Mouse (Mus musculus): ENCODE measurements around the gene Stk10. TPM values are rescaled to one million over a fixed set of nuclear protein-coding genes. Genes with fewer than 3 reads are reported as not detected.

The Stk10 gene
- polyA plus RNA-seq, 1 experiment from 2014 or later = 2.5 TPM

- Histone ChIP-seq H3K9me3 (replicated peaks) (no peaks in the 10 kb centered on the region), H3K36me3 (no peaks in the 10 kb centered on the region), H3K27me3 (no peaks in the 10 kb centered on the region), H3K4me1 (replicated peaks) (peaks cover 35% of the 10 kb centered on the region), H3K27ac (peak overlapping the region; percentile 98), H3K4me3 (peak overlapping the region; percentile 91), H3K4me2 (peak overlapping the region; percentile 74), H3K9ac (peak overlapping the region; percentile 96)
- peak; percentile 68 for ATAC-seq (replicated peaks; ENCODE audit: insufficient number of reproducible peaks, insufficient read depth, low FRiP score, low read depth)
- WGBS = under 1% methylated on average over 54 of the region's 54 CpGs
Observed at GRCm38 (mm10) chr11:32642899-32643886, 110.1 kb downstream of the Stk10 start.

- peak overlapping the region; percentile 74 for H3K4me2 ChIP-seq
- WGBS = 7% methylated on average over 3 of the region's 3 CpGs
- H3K36me3 ChIP-seq = no peaks in the 10 kb centered on the region
- peak overlapping the region; percentile 98 for H3K27ac ChIP-seq
- peak overlapping the region; percentile 96 for H3K9ac ChIP-seq
- H3K9me3 ChIP-seq (replicated peaks) = no peaks in the 10 kb centered on the region
- peak overlapping the region; percentile 91 for H3K4me3 ChIP-seq
- no peak for ATAC-seq (replicated peaks; ENCODE audit: insufficient number of reproducible peaks, insufficient read depth, low FRiP score, low read depth)
- H3K4me1 ChIP-seq (replicated peaks) = peaks cover 33% of the 10 kb centered on the region
- no peaks in the 10 kb centered on the region for H3K27me3 ChIP-seq
Observed at GRCm38 (mm10) chr11:32644010-32644409, 110.9 kb downstream of the Stk10 start.

DNA sequence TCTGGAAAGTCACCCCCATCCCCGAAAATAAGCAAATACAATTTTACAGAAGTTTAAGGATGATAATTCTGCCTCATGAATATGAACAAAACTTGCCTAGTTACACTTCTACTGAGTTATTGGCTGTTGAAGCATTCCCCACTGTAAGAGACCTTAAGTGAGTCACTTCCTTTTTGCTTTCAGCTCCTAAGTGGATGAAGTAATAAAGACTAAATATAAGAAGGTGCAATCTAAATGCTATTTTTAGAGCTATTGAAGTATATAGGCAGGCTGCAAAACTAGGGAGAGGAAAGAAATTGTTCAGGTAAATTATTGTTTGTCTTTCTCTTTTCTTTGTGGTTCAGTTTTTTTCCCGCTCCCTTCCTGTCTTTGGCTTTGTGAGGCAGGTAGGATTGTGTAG is 114.2 kb downstream of the Stk10 start:
- 71% methylated on average over 2 of the region's 2 CpGs for WGBS
- no peak for ATAC-seq (replicated peaks; ENCODE audit: insufficient number of reproducible peaks, insufficient read depth, low FRiP score, low read depth)
- Histone ChIP-seq H3K4me1 (replicated peaks) (peaks cover 35% of the 10 kb centered on the region), H3K9me3 (replicated peaks) (no peaks in the 10 kb centered on the region), H3K27me3 (no peaks in the 10 kb centered on the region), H3K36me3 (no peaks in the 10 kb centered on the region), H3K27ac (0 out of 2 replicates have a peak overlapping the region, but pooled peaks have one; percentile 30), H3K9ac (no peak overlapping the region), H3K4me2 (no peak overlapping the region), H3K4me3 (no peak overlapping the region)

- Histone ChIP-seq H3K4me1 (replicated peaks) (peaks cover 29% of the 10 kb centered on the region), H3K27ac (no peak overlapping the region), H3K9me3 (replicated peaks) (no peaks in the 10 kb centered on the region), H3K36me3 (no peaks in the 10 kb centered on the region), H3K27me3 (no peaks in the 10 kb centered on the region), H3K9ac (no peak overlapping the region), H3K4me3 (no peak overlapping the region), H3K4me2 (no peak overlapping the region)
- ATAC-seq (replicated peaks; ENCODE audit: insufficient number of reproducible peaks, insufficient read depth, low FRiP score, low read depth) = no peak
Observed at GRCm38 (mm10) chr11:32650236-32650749, 117.2 kb downstream of the Stk10 start.

GRCm38 (mm10) chr11:32650893-32651590 is 117.9 kb downstream of the Stk10 start:
- H3K27me3 ChIP-seq = no peaks in the 10 kb centered on the region
- H3K4me3 ChIP-seq = no peak overlapping the region
- H3K36me3 ChIP-seq = no peaks in the 10 kb centered on the region
- H3K27ac ChIP-seq = no peak overlapping the region
- no peak overlapping the region for H3K9ac ChIP-seq
- H3K4me1 ChIP-seq (replicated peaks) = peaks cover 33% of the 10 kb centered on the region
- H3K4me2 ChIP-seq = no peak overlapping the region
- WGBS = 80% methylated on average over 7 of the region's 7 CpGs
- ATAC-seq (replicated peaks; ENCODE audit: insufficient number of reproducible peaks, insufficient read depth, low FRiP score, low read depth) = no peak
- no peaks in the 10 kb centered on the region for H3K9me3 ChIP-seq (replicated peaks)

DNA sequence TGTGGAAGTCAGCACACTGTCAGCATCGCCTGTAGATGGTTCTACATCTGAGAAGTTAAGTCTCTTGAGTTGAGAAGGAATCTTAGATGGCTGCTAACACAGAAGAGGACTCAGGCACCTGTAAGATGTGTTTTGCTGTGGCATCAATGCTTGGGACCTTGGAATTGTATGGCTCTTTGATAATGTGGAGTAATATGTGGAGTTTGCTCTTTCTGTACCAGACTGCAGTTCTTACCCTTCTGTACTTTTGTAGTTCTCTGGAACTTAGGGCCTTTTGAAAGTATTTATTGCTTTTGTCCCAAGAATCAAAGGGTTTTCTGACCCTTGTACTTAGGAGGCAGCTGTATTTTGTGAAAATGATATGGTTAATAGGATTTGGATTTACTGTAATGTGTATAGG is 118.6 kb downstream of the Stk10 start:
- H3K9ac ChIP-seq = no peak overlapping the region
- ATAC-seq (replicated peaks; ENCODE audit: insufficient number of reproducible peaks, insufficient read depth, low FRiP score, low read depth) = no peak
- no peaks in the 10 kb centered on the region for H3K36me3 ChIP-seq
- H3K4me2 ChIP-seq = no peak overlapping the region
- 86% methylated on average over 1 of the region's 1 CpGs for WGBS
- H3K4me3 ChIP-seq = no peak overlapping the region
- no peak overlapping the region for H3K27ac ChIP-seq
- H3K27me3 ChIP-seq = no peaks in the 10 kb centered on the region
- no peaks in the 10 kb centered on the region for H3K9me3 ChIP-seq (replicated peaks)
- peaks cover 30% of the 10 kb centered on the region for H3K4me1 ChIP-seq (replicated peaks)

GRCm38 (mm10) chr11:32662082-32662656 is 129.1 kb downstream of the Stk10 start:
- Histone ChIP-seq H3K9ac (no peak overlapping the region), H3K36me3 (no peaks in the 10 kb centered on the region), H3K4me2 (no peak overlapping the region), H3K27ac (peak overlapping the region; percentile 5; the same call in 1 of the 2 replicates), H3K9me3 (replicated peaks) (no peaks in the 10 kb centered on the region), H3K4me1 (replicated peaks) (peaks cover 31% of the 10 kb centered on the region), H3K4me3 (no peak overlapping the region), H3K27me3 (no peaks in the 10 kb centered on the region)
- ATAC-seq (replicated peaks; ENCODE audit: insufficient number of reproducible peaks, insufficient read depth, low FRiP score, low read depth) = 0 out of 2 replicates have a peak, but pooled peaks have one; percentile 31
- 78% methylated on average over 1 of the region's 1 CpGs for WGBS

- Histone ChIP-seq H3K9ac (no peak overlapping the region), H3K4me3 (no peak overlapping the region), H3K36me3 (no peaks in the 10 kb centered on the region), H3K4me1 (replicated peaks) (peaks cover 38% of the 10 kb centered on the region), H3K27me3 (no peaks in the 10 kb centered on the region), H3K9me3 (replicated peaks) (no peaks in the 10 kb centered on the region), H3K27ac (no peak overlapping the region), H3K4me2 (no peak overlapping the region)
- no peak for ATAC-seq (replicated peaks; ENCODE audit: insufficient number of reproducible peaks, insufficient read depth, low FRiP score, low read depth)
- 82% methylated on average over 3 of the region's 3 CpGs for WGBS
Observed at GRCm38 (mm10) chr11:32665639-32666038, 132.5 kb downstream of the Stk10 start.

DNA sequence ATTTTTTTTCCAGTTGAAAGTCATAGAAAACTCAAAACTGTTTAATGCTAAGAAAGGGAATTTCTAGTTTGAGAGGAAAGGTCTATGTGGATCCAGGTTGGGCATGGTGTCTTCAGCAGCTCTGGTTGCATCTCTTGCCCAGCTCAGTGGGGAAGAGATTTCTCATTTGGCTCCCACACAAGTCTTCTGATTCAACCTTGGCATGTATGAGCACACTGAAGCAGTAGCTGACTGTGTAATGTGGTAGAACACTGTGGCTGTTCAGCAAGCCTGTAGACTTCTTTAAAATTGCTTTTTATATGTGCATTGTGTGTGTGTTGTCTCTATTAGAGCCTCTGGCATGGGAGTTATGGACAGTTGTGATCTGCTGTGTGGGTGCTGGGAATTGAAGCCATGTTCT is 133.9 kb downstream of the Stk10 start:
- no peaks in the 10 kb centered on the region for H3K27me3 ChIP-seq
- ATAC-seq (replicated peaks; ENCODE audit: insufficient number of reproducible peaks, insufficient read depth, low FRiP score, low read depth) = no peak
- H3K4me2 ChIP-seq = no peak overlapping the region
- H3K9me3 ChIP-seq (replicated peaks) = no peaks in the 10 kb centered on the region
- no peak overlapping the region for H3K4me3 ChIP-seq
- no peaks in the 10 kb centered on the region for H3K36me3 ChIP-seq
- peaks cover 39% of the 10 kb centered on the region for H3K4me1 ChIP-seq (replicated peaks)
- no peak overlapping the region for H3K9ac ChIP-seq
- H3K27ac ChIP-seq = no peak overlapping the region

GRCm38 (mm10) chr11:32671480-32671879 is 138.4 kb downstream of the Stk10 start:
- H3K9ac ChIP-seq = no peak overlapping the region

More at GRCm38 (mm10) chr11:32671480-32671879, 138.4 kb downstream of the Stk10 start:
- Histone ChIP-seq H3K9me3 (replicated peaks) (no peaks in the 10 kb centered on the region), H3K4me3 (no peak overlapping the region), H3K4me1 (replicated peaks) (peaks cover 29% of the 10 kb centered on the region), H3K27ac (no peak overlapping the region), H3K4me2 (no peak overlapping the region), H3K27me3 (no peaks in the 10 kb centered on the region), H3K36me3 (no peaks in the 10 kb centered on the region)
- ATAC-seq (replicated peaks; ENCODE audit: insufficient number of reproducible peaks, insufficient read depth, low FRiP score, low read depth) = no peak
- 76% methylated on average over 4 of the region's 4 CpGs for WGBS

All from heart, embryonic 15.5 days (tissue).